ENCODE assay signal across 10 mouse cellular contexts in genomic region chr19:57005062-57005461, GRCm38 (mm10). TPM values are rescaled to one million over a fixed set of nuclear protein-coding genes. Genes with fewer than 3 reads are reported as not detected.
DNase-seq lines count a peak whose midpoint lies in the region; ATAC-seq lines count a peak whose summit lies in the region.
"Had no signal": no experiment of that assay in that cellular context is flagged by ENCODE, and none has a peak within 500 bp of the region (broad histone marks: within the 10 kb centered on the region; RNA-seq: fewer than 3 reads in every experiment).

No protein-coding gene starts in this region.

- no peak overlapping the region for H3K4me3 ChIP-seq in neural tube, embryonic 13.5 days
- H3K4me3 ChIP-seq: limb, embryonic 10.5 days had no signal

- no peak for DNase-seq in neural tube, embryonic 10.5 days (ENCODE audit: extremely low spot score, low spot score)
- peak; percentile 91 to 94 for DNase-seq in cerebellum, postnatal 25 days
- DNase-seq in heart, postnatal 10 days: peak; percentile 80 to 85
- peak; percentile 56 for DNase-seq in skeletal muscle tissue, adult 2 months (ENCODE audit: low read depth, low spot score)
- DNase-seq in adrenal gland, postnatal 4 days (ENCODE audit: low spot score in 2 of 2): no peak
- DNase-seq: right cerebral cortex, adult 18-20 months had no signal

- H3K36me3 ChIP-seq in neural tube, embryonic 13.5 days: no peaks in the 10 kb centered on the region
- H3K36me3 ChIP-seq: limb, embryonic 10.5 days had no signal

- H3K4me2 ChIP-seq in neural tube, embryonic 13.5 days: 0 out of 2 replicates have a peak overlapping the region, but pooled peaks have one; percentile 16

- H3K4me1 ChIP-seq in neural tube, embryonic 13.5 days (replicated peaks): peaks cover 56% of the 10 kb centered on the region

- H3K9ac ChIP-seq in neural tube, embryonic 13.5 days: no peak overlapping the region

- 93% methylated on average over 4 of the region's 4 CpGs for WGBS in neural tube, embryonic 13.5 days

- H3K9me3 ChIP-seq in neural tube, embryonic 13.5 days: no peaks in the 10 kb centered on the region
- H3K9me3 ChIP-seq: limb, embryonic 10.5 days had no signal

- intact Hi-C loops in heart, postnatal 10 days (cut with DNase I): no loop called here

- no peak overlapping the region for H3K27ac ChIP-seq in neural tube, embryonic 13.5 days (replicated peaks)
- H3K27ac ChIP-seq: limb, embryonic 10.5 days had no signal

- no peak for ATAC-seq in neural tube, embryonic 13.5 days (ENCODE audit: low read depth)
- ATAC-seq in CD4-positive, CD25-positive, alpha-beta regulatory T cell, adult 4 months: no peak

- peaks cover 33% of the 10 kb centered on the region for H3K27me3 ChIP-seq in neural tube, embryonic 13.5 days

RNA-seq across cellular contexts. Expression of gene Afap1l2, which starts 3.0 kb away (rescaled TPM):
- polyA plus RNA-seq in neural tube, embryonic 13.5 days (2015; fragmentation: Nextera tagmentation; extraction: Ambion mirVana): 17.7 and 18.7 TPM in 2 replicates
- 10 to 100 TPM; 11.0 to 13.4 TPM for total RNA-seq in heart, postnatal 10 days (2021)
- polyA plus RNA-seq in CD4-positive, CD25-positive, alpha-beta regulatory T cell, adult 4 months (2017; shearing (Covaris generic)): not detected
- total RNA-seq in adrenal gland, postnatal 4 days (2021): 10 to 100 TPM; 20.5 to 20.6 TPM
- total RNA-seq: megakaryocyte, adult 5-6 weeks had no signal

Comparison
In these comparisons a context has a peak if more than half of its experiments do, and no peak if none do; other contexts are left out.
1. DNase-seq: peak in cerebellum, postnatal 25 days (2 of 2), heart, postnatal 10 days (2 of 2) and skeletal muscle tissue, adult 2 months (single experiment); none in neural tube, embryonic 10.5 days (single experiment) and adrenal gland, postnatal 4 days (0 of 2).